Mouse (Mus musculus) heart, embryonic 16.5 days (tissue): ENCODE data around the gene Smpx. TPM values are rescaled to one million over a fixed set of nuclear protein-coding genes. Genes with fewer than 3 reads are reported as not detected.

Experiments
- ATAC-seq: fragments of 200-750 bp; cut with Nextera tagmentation; replicated peaks from 2 replicates; pipeline ENCODE4 v1.8.0; 2017; ENCODE audit warnings: moderate number of reproducible peaks; ENCODE audit not compliant: insufficient read depth, low FRiP score; ENCODE audit errors: extremely low read depth
- H3K27ac ChIP-seq: fragments of 300-500 bp; sonication (generic); 2 replicates; pipeline ENCODE4 v1.5.1; 2014; ENCODE audit warnings: mild to moderate bottlenecking, low read length, control low read depth, moderate library complexity
- H3K27me3 ChIP-seq: fragments of 300-500 bp; sonication (generic); 2 replicates; pipeline ENCODE4 v1.6.1; 2014; ENCODE audit warnings: low read length, mixed read lengths; ENCODE audit not compliant: control insufficient read depth, insufficient read depth
- H3K36me3 ChIP-seq: fragments of 300-500 bp; sonication (generic); 2 replicates; pipeline ENCODE4 v1.6.1; 2014; ENCODE audit not compliant: control insufficient read depth, insufficient read depth
- H3K4me1 ChIP-seq: fragments of 300-500 bp; sonication (generic); 2 replicates; pipeline ENCODE4 v1.6.1; 2014; ENCODE audit warnings: low read length, mixed read lengths; ENCODE audit not compliant: control insufficient read depth, insufficient read depth
- H3K4me2 ChIP-seq: fragments of 300-500 bp; sonication (generic); 2 replicates; pipeline ENCODE4 v1.6.1; 2014; ENCODE audit warnings: low read depth, mild to moderate bottlenecking, control low read depth, low read length
- H3K4me3 ChIP-seq: fragments of 300-500 bp; sonication (generic); 2 replicates; pipeline ENCODE4 v1.5.1; 2014; ENCODE audit warnings: mild to moderate bottlenecking, control low read depth, low read length
- H3K9ac ChIP-seq: fragments of 300-500 bp; sonication (generic); 2 replicates; pipeline ENCODE4 v1.6.1; 2014; ENCODE audit warnings: low read length, control low read depth
- H3K9me3 ChIP-seq: fragments of 300-500 bp; sonication (generic); replicated peaks from 2 replicates; pipeline ENCODE4 v1.6.1; 2016; ENCODE audit warnings: low read length; ENCODE audit not compliant: control insufficient read depth
- WGBS: fragments of 180-500 bp; shearing (Covaris S2); extraction: QIAGEN DNeasy Blood & Tissue Kit; methylation state at CpG from one replicate; pipeline ENCODE4 v1.1.7; 2014; 5-methylcytosine and 5-hydroxymethylcytosine counted together
- polyA plus RNA-seq: library from polyadenylated mRNA; unstranded; fragments of >200 nt; fragmentation: Nextera tagmentation; extraction: Ambion mirVana; gene quantifications from 2 replicates; pipeline ENCODE4 v1.2.1, GENCODE M21; 2015

The Smpx gene
- polyA plus RNA-seq, 1 experiment from 2014 or later = 790 TPM

- ATAC-seq = no peak
- H3K9ac ChIP-seq = no peak overlapping the region
- H3K36me3 ChIP-seq = 0 out of 2 replicates have a peak, but pooled peaks cover 2% of the 10 kb centered on the region
- no peaks in the 10 kb centered on the region for H3K27me3 ChIP-seq
- no peaks in the 10 kb centered on the region for H3K4me1 ChIP-seq
- no peak overlapping the region for H3K4me2 ChIP-seq
- 55% methylated on average over 3 of the region's 3 CpGs for WGBS
- H3K9me3 ChIP-seq = no peaks in the 10 kb centered on the region
- no peak overlapping the region for H3K27ac ChIP-seq
- H3K4me3 ChIP-seq = no peak overlapping the region
These were observed 21.2 kb downstream of the Smpx start for GRCm38 (mm10) chrX:157719907-157720306.

DNA sequence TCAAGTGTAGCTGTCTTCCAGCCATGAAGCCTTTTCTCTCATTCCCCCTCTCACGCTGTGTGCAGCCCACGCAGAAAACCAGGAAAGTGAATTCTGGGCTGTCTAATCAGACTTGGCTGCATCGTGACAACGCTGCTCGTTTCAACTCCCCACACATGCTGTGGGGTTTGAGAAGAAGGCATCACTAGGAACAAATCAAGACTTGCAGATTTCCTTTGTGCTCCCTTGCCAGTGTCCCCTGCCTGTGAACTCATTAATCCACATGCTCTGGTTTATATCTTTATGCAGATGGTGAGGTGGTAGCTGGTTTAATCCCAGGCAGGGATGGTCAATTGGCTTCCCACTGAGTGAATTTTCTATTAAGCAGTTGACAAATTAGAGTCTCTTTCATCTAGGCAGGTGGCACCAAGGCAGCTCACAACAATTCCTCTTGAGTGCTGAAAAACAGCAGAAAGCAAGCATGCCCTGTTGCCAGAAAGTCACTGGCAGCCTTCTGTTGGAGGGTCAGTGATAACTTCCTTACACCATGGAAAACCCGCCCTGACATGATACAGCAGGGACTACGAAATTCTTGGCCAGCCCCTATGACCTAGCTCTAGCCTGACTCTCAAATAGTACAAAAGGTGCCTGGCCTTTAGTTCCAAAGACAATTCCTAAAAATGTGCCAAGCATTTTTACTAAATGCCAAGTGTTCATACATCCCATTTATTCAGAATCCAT is 32.1 kb downstream of the Smpx start:
- Histone ChIP-seq H3K9ac (no peak overlapping the region), H3K36me3 (no peaks in the 10 kb centered on the region), H3K4me3 (no peak overlapping the region), H3K9me3 (no peaks in the 10 kb centered on the region), H3K27me3 (no peaks in the 10 kb centered on the region), H3K4me1 (no peaks in the 10 kb centered on the region), H3K4me2 (no peak overlapping the region), H3K27ac (no peak overlapping the region)
- WGBS = 30% methylated on average over 7 of the region's 7 CpGs
- ATAC-seq = no peak

GRCm38 (mm10) chrX:157731658-157732314 is 33.1 kb downstream of the Smpx start:
- 26% methylated on average over 9 of the region's 9 CpGs for WGBS
- Histone ChIP-seq H3K36me3 (no peaks in the 10 kb centered on the region), H3K9me3 (no peaks in the 10 kb centered on the region), H3K9ac (no peak overlapping the region), H3K4me3 (0 out of 2 replicates have a peak overlapping the region, but pooled peaks have one; percentile 4), H3K27me3 (no peaks in the 10 kb centered on the region), H3K4me2 (peak overlapping the region; percentile 15; the same call in 1 of the 2 replicates), H3K27ac (no peak overlapping the region), H3K4me1 (no peaks in the 10 kb centered on the region)
- no peak for ATAC-seq

GRCm38 (mm10) chrX:157732346-157732745 is 33.6 kb downstream of the Smpx start:
- Histone ChIP-seq H3K27me3 (no peaks in the 10 kb centered on the region), H3K4me1 (no peaks in the 10 kb centered on the region), H3K27ac (no peak overlapping the region), H3K9ac (no peak overlapping the region), H3K36me3 (no peaks in the 10 kb centered on the region), H3K4me2 (no peak overlapping the region; the same call in 1 of the 2 replicates), H3K9me3 (no peaks in the 10 kb centered on the region), H3K4me3 (0 out of 2 replicates have a peak overlapping the region, but pooled peaks have one; percentile 4)
- no peak for ATAC-seq
- 49% methylated on average over 3 of the region's 3 CpGs for WGBS

DNA sequence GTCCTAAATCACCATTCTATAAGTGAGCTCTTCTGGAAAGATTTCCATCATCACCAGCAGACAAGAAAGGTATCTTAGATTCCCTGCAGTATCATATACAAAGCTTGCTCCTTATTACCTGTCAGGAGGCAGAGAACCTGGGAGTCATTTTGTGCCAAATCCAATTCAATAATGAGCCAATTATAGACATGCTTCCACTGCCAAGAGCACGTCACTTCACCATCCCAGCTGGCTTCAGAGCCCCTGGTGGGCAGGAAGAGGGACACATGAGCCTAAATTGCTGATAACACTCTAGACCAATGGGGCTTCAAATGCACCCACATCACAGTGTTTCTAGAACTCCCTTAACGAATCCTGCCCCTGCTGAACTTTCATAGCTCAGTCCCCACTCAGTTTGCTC is 35.1 kb downstream of the Smpx start:
- Histone ChIP-seq H3K27me3 (no peaks in the 10 kb centered on the region), H3K27ac (no peak overlapping the region), H3K36me3 (no peaks in the 10 kb centered on the region), H3K4me2 (no peak overlapping the region), H3K4me1 (no peaks in the 10 kb centered on the region), H3K9me3 (no peaks in the 10 kb centered on the region), H3K4me3 (no peak overlapping the region), H3K9ac (no peak overlapping the region)
- no peak for ATAC-seq
- WGBS = 41% methylated on average over 2 of the region's 2 CpGs

GRCm38 (mm10) chrX:157734341-157734740 is 35.6 kb downstream of the Smpx start:
- H3K36me3 ChIP-seq = no peaks in the 10 kb centered on the region
- no peak overlapping the region for H3K27ac ChIP-seq
- no peaks in the 10 kb centered on the region for H3K27me3 ChIP-seq
- no peak overlapping the region for H3K4me3 ChIP-seq
- H3K9ac ChIP-seq = no peak overlapping the region
- H3K9me3 ChIP-seq = no peaks in the 10 kb centered on the region
- WGBS = 82% methylated on average over 1 of the region's 1 CpGs
- no peak overlapping the region for H3K4me2 ChIP-seq
- ATAC-seq = no peak
- H3K4me1 ChIP-seq = no peaks in the 10 kb centered on the region

DNA sequence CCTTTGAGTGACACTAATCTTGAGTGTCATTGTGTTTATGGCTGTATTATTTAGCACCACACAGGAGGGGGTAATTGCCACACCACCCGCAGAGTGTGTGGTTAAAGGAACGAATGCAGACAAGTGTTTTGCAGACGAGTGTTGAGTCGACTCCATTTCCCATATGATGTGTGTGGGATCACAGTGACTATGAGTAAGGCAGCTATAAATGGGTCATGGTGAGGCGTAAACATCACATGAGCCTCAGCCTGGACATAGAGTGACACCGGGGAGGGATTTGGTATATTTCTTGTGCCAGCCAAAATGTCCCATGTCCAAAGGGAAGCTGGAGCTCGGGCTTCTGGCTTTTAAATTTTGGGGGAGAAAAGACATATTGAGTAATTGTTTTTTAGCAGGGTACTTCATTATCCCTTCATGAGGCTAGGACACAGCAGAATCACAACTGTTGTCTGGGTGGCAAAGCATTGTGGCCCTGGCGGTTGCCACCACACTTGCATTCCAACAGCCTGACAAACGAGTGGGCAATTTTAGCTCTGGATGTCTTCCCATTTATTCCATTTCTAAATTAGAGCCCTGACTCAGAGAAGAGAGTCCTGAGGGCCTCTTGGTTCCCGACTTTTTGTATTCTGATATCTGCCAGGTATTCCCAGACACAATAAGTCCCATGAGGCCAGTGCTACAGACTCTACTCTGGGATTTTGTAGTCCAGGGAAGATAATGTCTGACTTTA is 49.3 kb downstream of the Smpx start:
- WGBS = 54% methylated on average over 10 of the region's 10 CpGs
- H3K4me2 ChIP-seq = no peak overlapping the region; the same call in 1 of the 2 replicates
- no peaks in the 10 kb centered on the region for H3K9me3 ChIP-seq
- no peaks in the 10 kb centered on the region for H3K36me3 ChIP-seq
- H3K4me1 ChIP-seq = no peaks in the 10 kb centered on the region
- peak; percentile 55 for ATAC-seq
- peak overlapping the region; percentile 62 for H3K27ac ChIP-seq
- no peak overlapping the region for H3K4me3 ChIP-seq
- H3K9ac ChIP-seq = no peak overlapping the region
- no peaks in the 10 kb centered on the region for H3K27me3 ChIP-seq

- 62% methylated on average over 4 of the region's 4 CpGs for WGBS
- ATAC-seq = no peak
- no peak overlapping the region for H3K27ac ChIP-seq
- no peaks in the 10 kb centered on the region for H3K9me3 ChIP-seq
- no peak overlapping the region for H3K4me3 ChIP-seq
- no peak overlapping the region for H3K9ac ChIP-seq
- H3K4me2 ChIP-seq = no peak overlapping the region
- H3K4me1 ChIP-seq = no peaks in the 10 kb centered on the region
- H3K27me3 ChIP-seq = no peaks in the 10 kb centered on the region
- H3K36me3 ChIP-seq = no peaks in the 10 kb centered on the region
These were observed 55.8 kb downstream of the Smpx start for GRCm38 (mm10) chrX:157754559-157754958.

DNA sequence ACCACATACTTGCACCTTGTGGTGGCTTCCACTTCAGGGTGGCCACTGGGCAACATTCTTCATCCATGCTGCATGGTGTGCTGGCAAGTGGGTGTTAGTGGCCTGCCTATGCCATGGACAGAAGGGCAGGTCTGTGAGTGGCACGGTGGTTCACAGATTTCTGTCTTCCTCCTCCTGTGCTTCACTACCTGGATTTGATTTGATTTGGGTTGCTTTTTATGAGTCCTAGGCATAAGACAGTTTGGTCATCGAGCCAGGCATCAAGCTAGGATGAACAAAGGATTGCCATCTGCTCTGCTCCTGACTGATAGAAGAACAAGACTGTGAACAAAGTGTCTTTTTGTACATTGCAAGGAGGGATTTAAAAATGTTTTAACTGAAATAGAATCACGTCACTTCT is 63.8 kb downstream of the Smpx start:
- no peak overlapping the region for H3K4me3 ChIP-seq
- no peaks in the 10 kb centered on the region for H3K9me3 ChIP-seq
- no peak overlapping the region for H3K4me2 ChIP-seq
- ATAC-seq = no peak
- no peaks in the 10 kb centered on the region for H3K36me3 ChIP-seq
- H3K27ac ChIP-seq = no peak overlapping the region
- H3K4me1 ChIP-seq = no peaks in the 10 kb centered on the region
- H3K27me3 ChIP-seq = no peaks in the 10 kb centered on the region
- 85% methylated on average over 3 of the region's 3 CpGs for WGBS
- H3K9ac ChIP-seq = no peak overlapping the region
